Mouse (Mus musculus) CD4-positive, CD25-positive, alpha-beta regulatory T cell, adult 4 months (primary cell): ENCODE data around the gene Disp3. TPM values are rescaled to one million over a fixed set of nuclear protein-coding genes. Genes with fewer than 3 reads are reported as not detected.

Experiments used
- ATAC-seq: one replicate; pipeline ENCODE4 v1.8.0; 2017
- polyA plus RNA-seq, 2 experiments: library from polyadenylated mRNA; unstranded; fragments of 100-300 nt; shearing (Covaris generic); gene quantifications; one replicate each; pipeline ENCODE4 v1.2.1; 2017

Gene Disp3
- polyA plus RNA-seq, result not detected

- ATAC-seq, result no peak
Observed at GRCm38 (mm10) chr4:148287476-148288054, at the start of gene Disp3. Disp3 (minus strand) TSS chr4:148287965.

DNA sequence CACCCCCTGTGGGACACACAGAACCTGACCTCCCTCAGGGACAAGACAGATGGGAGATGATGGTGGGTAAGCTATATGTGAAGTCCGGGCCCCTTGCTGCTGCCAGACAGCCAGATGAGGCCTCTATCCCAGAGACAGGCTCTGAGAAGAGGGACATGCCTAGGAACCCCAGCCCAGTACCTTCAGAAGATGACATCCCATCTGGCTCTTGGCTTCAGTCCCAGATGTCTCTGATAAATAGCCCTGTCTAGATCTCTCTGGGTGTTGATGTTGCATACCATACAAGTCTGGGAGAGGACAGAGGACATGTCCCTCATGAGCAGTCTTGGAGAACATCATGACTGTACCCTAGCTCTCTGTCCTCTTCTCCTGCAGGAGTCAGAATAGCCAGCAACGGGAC, 42.5 kb upstream of the Disp3 start:
- no peak for ATAC-seq

- ATAC-seq, result no peak
Observed at GRCm38 (mm10) chr4:148329431-148329830, 41.7 kb upstream of the Disp3 start.

GRCm38 (mm10) chr4:148328237-148328636, 40.5 kb upstream of the Disp3 start:
- ATAC-seq, result no peak

GRCm38 (mm10) chr4:148327266-148327997, 39.7 kb upstream of the Disp3 start:
- ATAC-seq, result no peak

- ATAC-seq, result no peak
Observed at GRCm38 (mm10) chr4:148326791-148327190, 39.0 kb upstream of the Disp3 start.

DNA sequence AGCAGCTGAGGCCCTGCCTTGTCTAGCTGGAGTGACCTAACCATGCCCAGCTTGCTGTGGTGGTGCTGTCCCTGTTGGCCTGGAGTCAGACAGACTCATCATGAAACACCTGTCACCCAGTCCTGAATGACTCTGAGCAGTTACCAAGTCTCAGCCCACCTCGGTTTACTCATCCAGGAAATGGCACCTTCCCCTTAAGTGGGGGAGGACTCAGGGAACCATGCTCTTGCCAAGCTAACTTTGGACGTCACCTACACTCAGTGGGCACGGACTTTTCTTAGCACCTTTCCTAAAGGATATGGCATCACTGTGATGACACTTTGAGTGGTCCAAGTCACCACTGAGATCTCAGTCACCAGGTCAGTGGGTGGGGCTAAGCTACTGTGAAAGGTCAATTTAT, 38.2 kb upstream of the Disp3 start:
- no peak for ATAC-seq

GRCm38 (mm10) chr4:148325057-148325456, 37.3 kb upstream of the Disp3 start:
- no peak for ATAC-seq

DNA sequence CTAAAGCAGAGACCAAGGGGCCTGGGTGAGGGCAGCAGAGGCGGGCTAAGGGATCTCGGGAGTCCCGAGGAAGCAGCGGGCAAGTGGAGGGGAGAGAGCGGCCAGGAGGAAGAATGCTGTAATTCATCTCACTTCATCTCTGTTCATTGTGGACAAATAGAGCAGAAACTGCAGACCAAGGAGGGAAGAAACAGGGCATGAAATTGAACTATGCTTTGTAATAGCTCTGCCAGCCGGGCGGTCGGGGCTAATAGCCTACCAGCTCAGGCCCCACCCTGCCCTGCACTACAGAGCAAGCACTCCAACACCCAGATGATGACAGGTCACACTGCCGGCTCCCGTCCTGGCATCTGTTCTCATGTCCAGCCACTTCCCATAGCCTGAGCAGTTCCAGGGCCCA, 34.4 kb upstream of the Disp3 start:
- ATAC-seq, result no peak

- no peak for ATAC-seq
Observed at GRCm38 (mm10) chr4:148319366-148319765, 31.6 kb upstream of the Disp3 start.

DNA sequence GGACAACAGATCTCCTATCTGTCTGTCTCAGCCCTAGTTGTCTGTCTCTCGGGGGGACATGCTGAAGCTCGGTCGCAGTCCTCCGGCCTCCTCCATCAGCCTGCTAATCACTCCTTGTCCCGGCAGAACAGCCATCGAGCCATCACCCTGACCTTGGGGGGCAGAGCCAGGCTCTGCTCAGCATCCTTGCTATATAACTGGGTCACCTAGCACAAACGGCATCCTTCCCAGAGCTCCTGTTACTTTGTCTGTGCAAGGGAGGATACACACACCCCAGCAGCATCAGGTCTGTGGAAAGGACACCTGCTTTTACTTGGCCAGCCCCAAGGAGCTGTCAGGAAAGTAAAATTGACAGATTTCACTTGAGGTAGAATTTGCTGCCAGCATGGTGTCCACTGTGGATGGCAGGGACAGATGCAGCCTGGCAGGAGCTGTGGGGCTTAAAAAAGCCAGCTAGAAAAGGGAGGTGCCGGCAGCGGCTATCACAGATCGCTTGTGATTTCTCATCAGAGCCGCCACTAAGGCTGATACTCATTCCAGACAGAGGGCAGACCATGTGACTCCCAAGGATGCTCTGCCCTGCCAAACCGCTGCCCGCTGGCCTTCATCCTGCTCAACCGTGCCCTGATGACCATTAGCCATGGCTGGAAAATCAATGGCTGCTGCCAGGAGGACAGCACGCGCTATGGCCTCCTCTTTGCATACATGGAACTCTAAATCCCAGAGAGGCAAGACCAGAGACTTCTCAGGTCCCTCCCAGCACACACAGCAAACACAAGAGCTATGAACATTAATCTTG, 27.8 kb upstream of the Disp3 start:
- ATAC-seq, result no peak

GRCm38 (mm10) chr4:148314396-148314795, 26.6 kb upstream of the Disp3 start:
- ATAC-seq, result no peak

GRCm38 (mm10) chr4:148313601-148314000, 25.8 kb upstream of the Disp3 start:
- no peak for ATAC-seq

- no peak for ATAC-seq
Observed at GRCm38 (mm10) chr4:148312296-148313116, 24.7 kb upstream of the Disp3 start.

DNA sequence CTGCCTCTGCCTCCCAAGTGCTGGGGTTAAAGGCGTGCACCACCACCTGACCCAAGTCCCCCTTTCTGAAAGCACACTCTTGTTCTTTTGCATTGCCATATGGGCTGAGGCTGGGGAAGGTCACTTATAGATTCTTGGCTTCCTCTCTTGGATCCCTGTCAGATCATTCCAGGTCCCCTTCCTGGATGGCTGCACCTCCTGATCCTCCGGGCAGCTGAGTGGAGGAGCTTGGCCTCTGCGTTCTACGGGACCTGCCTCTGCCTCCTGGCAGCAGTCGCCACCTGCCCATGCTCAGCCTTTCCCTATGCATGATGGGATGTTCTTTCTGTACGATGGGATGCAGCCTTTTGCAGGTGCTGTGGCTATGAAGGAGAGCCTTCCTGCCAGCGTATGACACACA, 23.1 kb upstream of the Disp3 start:
- ATAC-seq, result no peak

DNA sequence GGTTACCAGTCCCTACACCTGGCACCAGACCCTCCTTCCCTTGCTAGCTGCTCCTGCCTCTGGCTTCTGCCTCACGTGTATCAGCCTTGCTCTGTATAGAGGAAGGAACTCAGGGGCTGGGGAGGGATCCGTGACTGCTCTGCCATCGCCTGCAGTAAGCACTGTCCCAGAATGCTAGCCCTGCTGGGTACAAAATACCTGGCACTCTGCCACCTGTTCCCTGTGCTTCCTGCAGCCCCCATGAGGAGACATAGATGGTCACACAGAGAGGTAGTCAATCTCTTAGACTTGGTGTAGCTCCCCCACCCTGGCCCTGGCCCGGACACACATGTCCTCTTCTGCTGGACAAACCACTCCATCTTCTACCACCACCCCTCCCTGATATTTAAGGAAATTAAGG, 22.4 kb upstream of the Disp3 start:
- no peak for ATAC-seq

DNA sequence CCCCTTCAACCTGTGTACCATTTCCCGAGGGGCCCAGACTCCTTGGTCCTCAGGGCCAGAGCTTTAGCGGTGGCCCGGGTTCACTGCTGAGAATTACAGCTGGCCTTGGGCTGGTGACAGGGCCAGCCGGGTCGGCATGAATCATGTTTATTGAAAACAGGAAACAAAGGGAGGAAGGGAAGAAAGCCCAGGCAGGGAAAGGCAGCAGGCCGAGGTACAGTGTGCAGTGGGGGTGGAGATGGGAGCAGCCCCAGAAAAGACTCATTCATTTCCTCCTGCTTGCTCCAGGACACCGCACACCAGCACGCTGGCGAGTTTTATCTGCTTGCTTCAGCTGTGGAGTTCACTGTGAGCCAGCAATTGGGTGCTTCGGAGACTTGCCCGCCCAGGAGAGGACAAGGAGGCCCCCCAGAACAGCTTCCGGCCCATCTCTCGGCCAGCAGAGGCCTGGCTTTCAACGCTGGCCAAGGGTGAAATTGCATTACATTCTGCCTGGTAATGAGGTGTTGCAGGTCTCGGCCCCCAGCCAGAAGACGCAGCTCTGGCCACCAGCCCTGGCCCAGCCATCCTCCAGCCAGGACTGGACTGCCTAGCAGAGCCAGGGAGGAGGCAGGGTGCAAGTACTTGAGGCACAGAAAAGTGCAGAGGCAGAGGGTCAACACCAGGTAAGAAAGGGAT, 18.8 kb upstream of the Disp3 start:
- no peak for ATAC-seq

DNA sequence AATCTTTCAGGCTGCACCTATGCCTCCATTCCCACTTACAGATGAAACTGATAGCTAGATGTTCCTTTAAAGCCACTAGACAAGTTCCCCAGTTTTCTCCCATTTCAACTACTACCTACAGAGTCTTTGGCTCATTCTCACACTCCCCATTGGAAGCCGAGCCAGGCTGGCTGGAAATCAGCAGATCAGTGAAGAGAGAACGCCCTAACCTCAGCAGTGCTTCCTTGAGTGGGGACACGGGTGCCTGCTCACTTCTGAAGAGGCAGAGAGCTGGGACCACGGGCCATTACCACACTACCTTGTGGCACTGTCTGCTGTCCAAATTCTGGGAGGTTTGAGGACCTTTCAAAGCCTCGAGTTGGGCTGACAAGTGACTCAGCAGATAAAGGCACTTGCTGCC, 11.0 kb upstream of the Disp3 start:
- ATAC-seq, result no peak

- no peak for ATAC-seq
Observed at GRCm38 (mm10) chr4:148297640-148298039, 9.9 kb upstream of the Disp3 start.

- no peak for ATAC-seq
Observed at GRCm38 (mm10) chr4:148293319-148293718, 5.6 kb upstream of the Disp3 start.

DNA sequence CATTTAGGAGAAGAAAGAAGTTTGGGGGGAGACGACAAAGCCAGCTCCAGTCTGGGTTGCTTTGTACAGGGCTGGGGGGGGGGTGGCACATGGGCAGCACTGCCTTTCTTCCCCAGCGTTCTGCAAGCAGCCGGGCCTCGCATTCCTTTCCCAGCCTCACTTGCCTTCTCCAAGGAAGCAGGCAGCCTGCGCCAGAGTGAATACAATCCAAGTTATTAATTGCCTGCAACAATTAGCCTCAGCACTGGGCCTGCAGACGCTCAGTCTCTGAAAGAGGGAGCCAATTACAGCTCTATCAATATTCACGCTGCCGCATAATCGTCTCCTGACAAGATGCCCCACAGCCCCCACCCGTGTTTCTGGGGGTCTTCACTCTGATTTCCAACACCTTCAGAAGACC, 4.1 kb upstream of the Disp3 start:
- no peak for ATAC-seq

DNA sequence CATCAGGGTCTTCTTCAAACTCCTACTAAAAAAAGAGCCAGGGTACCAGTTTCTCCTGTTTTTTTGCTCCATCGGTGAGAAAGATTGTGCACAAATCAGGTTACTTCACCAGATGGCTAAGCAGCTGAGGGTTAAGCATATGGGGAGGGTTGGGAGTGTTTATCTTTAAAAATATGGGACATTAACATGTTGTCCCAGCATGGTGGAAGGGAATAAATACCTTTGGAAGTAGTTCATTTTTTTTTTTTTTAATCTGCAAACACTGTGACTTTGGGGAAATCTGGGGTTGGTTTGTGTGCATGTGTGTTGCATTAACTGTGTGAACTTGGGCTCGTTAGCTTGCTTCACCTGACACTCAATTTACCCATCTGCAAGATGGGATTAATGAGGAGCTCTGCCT, 3.3 kb upstream of the Disp3 start:
- ATAC-seq, result no peak
